Mouse (Mus musculus) liver, embryonic 14.5 days (tissue): ENCODE measurements around the gene Grip2.

Experiments used
- CTCF ChIP-seq: IDR thresholded peaks from 2 replicates; pipeline ENCODE4 v1.5.1; 2016; ENCODE audit warnings: antibody characterized with exemption, low read depth, control low read depth
- EP300 ChIP-seq: IDR thresholded peaks from 2 replicates; pipeline ENCODE4 v1.6.1; 2016; ENCODE audit warnings: antibody characterized with exemption, low read depth

DNA sequence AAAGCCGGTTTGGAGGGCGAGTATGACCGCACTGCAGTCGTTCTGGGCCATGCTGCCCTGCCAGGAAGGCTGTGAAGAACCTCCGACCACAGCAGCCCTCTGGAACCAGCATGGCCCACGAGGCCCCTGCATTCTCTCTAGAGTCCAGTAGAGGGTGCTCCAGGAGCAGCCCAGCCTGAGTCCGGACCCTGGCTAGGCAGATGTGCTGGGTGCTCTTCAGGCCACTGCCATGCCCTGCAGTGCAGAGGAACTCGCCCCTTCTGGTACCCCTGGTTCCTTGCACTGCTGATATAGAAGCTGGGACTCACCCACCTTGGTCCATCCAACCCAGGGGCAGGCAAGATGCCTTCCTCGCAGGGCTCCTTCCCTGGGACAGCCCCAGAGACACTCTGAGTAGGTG is 50.5 kb downstream of the Grip2 start:
- TF ChIP-seq CTCF, result peak; percentile 90
- TF ChIP-seq EP300, result no peak
